Mouse (Mus musculus) adipocyte (in vitro differentiated cells): Measurements from ENCODE around the gene Ubqln2.

Experiments used
- DNase-seq: peaks from one replicate; pipeline ENCODE4 v3.0.0-alpha.2; 2016; ENCODE audit warnings: low spot score

Gene Ubqln2

GRCm38 (mm10) chrX:153497688-153498516 lies at the start of gene Ubqln2:
Gene Ubqln2, plus strand, starts transcription at chrX:153498227.
- DNase-seq = peak; percentile 85

- DNase-seq = no peak
Observed at GRCm38 (mm10) chrX:153451946-153452345, 46.1 kb upstream of the Ubqln2 start.

GRCm38 (mm10) chrX:153476760-153477248 lies 21.2 kb upstream of the Ubqln2 start:
- DNase-seq = peak; percentile 34

GRCm38 (mm10) chrX:153492326-153492725 lies 5.7 kb upstream of the Ubqln2 start:
- peak; percentile 47 for DNase-seq

- peak; percentile 30 for DNase-seq
Observed at GRCm38 (mm10) chrX:153498665-153499293, 752 bp downstream of the Ubqln2 start.

- no peak for DNase-seq
Observed at GRCm38 (mm10) chrX:153499294-153500046, 1.4 kb downstream of the Ubqln2 start.

GRCm38 (mm10) chrX:153500047-153500345 lies 2.0 kb downstream of the Ubqln2 start:
- peak; percentile 7 for DNase-seq

GRCm38 (mm10) chrX:153505954-153506353 lies 7.9 kb downstream of the Ubqln2 start:
- peak; percentile 11 for DNase-seq

- DNase-seq = no peak
Observed at GRCm38 (mm10) chrX:153515491-153515890, 17.5 kb downstream of the Ubqln2 start.

GRCm38 (mm10) chrX:153528399-153528798 lies 30.4 kb downstream of the Ubqln2 start:
- DNase-seq = peak; percentile 58
